Mouse (Mus musculus) heart, embryonic 14.5 days (tissue): ENCODE data around the gene Shisa3. TPM values are rescaled to one million over a fixed set of nuclear protein-coding genes. Genes with fewer than 3 reads are reported as not detected.

Experiments
- ATAC-seq: fragments of 200-750 bp; cut with Nextera tagmentation; 2 replicates; pipeline ENCODE4 v1.8.0; 2017; ENCODE audit warnings: low read depth, moderate TSS enrichment; ENCODE audit not compliant: insufficient number of reproducible peaks, insufficient read depth, low FRiP score
- H3K27ac ChIP-seq, 2 experiments: fragments of 200-500 bp in 1 of 2; fragments of 300-500 bp in 1 of 2; sonication (generic) in 1 of 2; replicated peaks in 1 of 2; 2 replicates each; pipeline ENCODE4 v1.5.1; 2012 to 2014; ENCODE audit warnings: low read depth in 2 of 2, low read length in 2 of 2, control low read depth in 1 of 2, mild to moderate bottlenecking in 1 of 2, mixed read lengths in 1 of 2; ENCODE audit not compliant: control insufficient read depth in 1 of 2, insufficient read depth in 1 of 2
- H3K27me3 ChIP-seq: fragments of 300-500 bp; sonication (generic); 2 replicates; pipeline ENCODE4 v1.6.1; 2014; ENCODE audit warnings: mild to moderate bottlenecking, low read length, control low read depth; ENCODE audit not compliant: control insufficient read depth, insufficient read depth
- H3K36me3 ChIP-seq: fragments of 300-500 bp; sonication (generic); 2 replicates; pipeline ENCODE4 v1.6.1; 2014; ENCODE audit warnings: mild to moderate bottlenecking, control low read depth, low read length, mixed read lengths; ENCODE audit not compliant: control insufficient read depth, insufficient read depth
- H3K4me1 ChIP-seq, 2 experiments: fragments of 200-500 bp in 1 of 2; fragments of 300-500 bp in 1 of 2; sonication (generic) in 1 of 2; 2 replicates each; pipeline ENCODE4 v1.6.1; 2012 to 2014; ENCODE audit warnings: low read length in 2 of 2, control low read depth in 1 of 2, mixed read lengths in 1 of 2; ENCODE audit not compliant: control insufficient read depth in 2 of 2, insufficient read depth in 2 of 2
- H3K4me2 ChIP-seq: fragments of 300-500 bp; sonication (generic); 2 replicates; pipeline ENCODE4 v1.6.1; 2014; ENCODE audit warnings: mild to moderate bottlenecking, low read length
- H3K4me3 ChIP-seq, 2 experiments: fragments of 200-500 bp in 1 of 2; fragments of 300-500 bp in 1 of 2; sonication (generic) in 1 of 2; 2 replicates each; pipeline ENCODE4 v1.5.1; 2012 to 2014; ENCODE audit warnings: low read length in 2 of 2, mild to moderate bottlenecking in 2 of 2, control low read depth in 1 of 2, low read depth in 1 of 2, moderate library complexity in 1 of 2; ENCODE audit not compliant: control insufficient read depth in 1 of 2, insufficient read depth in 1 of 2
- H3K9ac ChIP-seq: fragments of 300-500 bp; sonication (generic); 2 replicates; pipeline ENCODE4 v1.6.1; 2014; ENCODE audit warnings: mild to moderate bottlenecking, low read length
- H3K9me3 ChIP-seq: fragments of 300-500 bp; sonication (generic); 2 replicates; pipeline ENCODE4 v1.6.1; 2016; ENCODE audit warnings: low read length, control low read depth; ENCODE audit not compliant: control insufficient read depth
- whole genome bisulfite sequencing: fragments of 180-500 bp; shearing (Covaris S2); extraction: QIAGEN DNeasy Blood & Tissue Kit; methylation state at CpG from one replicate; pipeline ENCODE4 v1.1.7; 2014; 5-methylcytosine and 5-hydroxymethylcytosine counted together
- polyA plus RNA-seq: library from polyadenylated mRNA; unstranded; fragments of >200 nt; fragmentation: Nextera tagmentation; extraction: Ambion mirVana; gene quantifications from 2 replicates; pipeline ENCODE4 v1.2.1, GENCODE M21; 2014

Shisa3 gene
- polyA plus RNA-seq, 1 experiment from 2014 or later: 1.4 TPM

DNA sequence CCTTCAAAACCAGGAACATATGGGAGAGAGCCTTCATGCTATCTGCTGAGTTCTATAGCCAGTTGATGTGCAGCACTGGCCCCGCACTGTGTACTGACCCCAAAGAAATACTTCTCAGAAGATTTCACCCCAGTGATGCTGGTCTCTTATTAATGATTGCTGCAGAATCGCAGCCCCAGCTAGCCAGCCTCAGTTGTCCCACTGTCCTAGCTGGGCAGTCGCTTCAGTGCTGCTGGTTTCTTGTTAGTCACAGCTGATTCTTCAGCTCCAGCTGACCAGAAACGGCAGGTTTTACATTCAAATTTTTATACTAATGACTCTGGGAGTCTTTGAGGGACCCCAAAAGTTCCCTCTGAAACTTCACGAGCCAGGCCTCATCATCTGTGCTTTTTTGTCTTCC is 42.3 kb downstream of the Shisa3 start:
- H3K36me3 ChIP-seq: no peaks in the 10 kb centered on the region
- no peak overlapping the region for H3K4me3 ChIP-seq
- 89% methylated on average over 5 of the region's 5 CpGs for WGBS
- no peak overlapping the region for H3K27ac ChIP-seq
- H3K9ac ChIP-seq: no peak overlapping the region
- no peaks in the 10 kb centered on the region for H3K9me3 ChIP-seq
- ATAC-seq: no peak
- H3K4me2 ChIP-seq: no peak overlapping the region
- H3K27me3 ChIP-seq: no peaks in the 10 kb centered on the region
- peaks cover 4% of the 10 kb centered on the region in 2 experiments; a peak in 3 of 4 replicates for H3K4me1 ChIP-seq

DNA sequence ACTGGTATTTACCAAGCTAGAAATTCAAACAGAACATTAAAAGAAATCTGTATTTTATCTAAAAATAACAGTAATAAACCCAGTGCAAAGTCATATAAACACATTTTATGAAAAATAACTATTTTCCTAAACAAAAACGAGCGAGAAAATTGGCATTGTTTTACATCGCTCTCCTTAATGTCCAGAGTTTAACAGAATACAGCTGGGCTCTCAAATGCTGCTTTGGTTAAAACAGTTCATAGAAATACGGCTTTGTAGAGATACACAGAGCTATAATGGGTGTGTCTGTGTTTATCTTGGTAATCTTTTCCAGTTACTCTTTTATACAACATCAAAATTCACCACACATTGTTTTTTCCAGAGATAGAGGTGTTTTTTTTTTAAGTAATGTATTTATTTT is 44.8 kb downstream of the Shisa3 start:
- no peak for ATAC-seq
- Histone ChIP-seq H3K36me3 (no peaks in the 10 kb centered on the region), H3K9ac (no peak overlapping the region), H3K27ac (no peak overlapping the region), H3K4me3 (no peak overlapping the region), H3K4me2 (no peak overlapping the region), H3K4me1 (peaks cover 6 to 7% of the 10 kb centered on the region in 2 experiments; a peak in 3 of 4 replicates), H3K27me3 (no peaks in the 10 kb centered on the region), H3K9me3 (no peaks in the 10 kb centered on the region)
- 88% methylated on average over 4 of the region's 4 CpGs for WGBS

DNA sequence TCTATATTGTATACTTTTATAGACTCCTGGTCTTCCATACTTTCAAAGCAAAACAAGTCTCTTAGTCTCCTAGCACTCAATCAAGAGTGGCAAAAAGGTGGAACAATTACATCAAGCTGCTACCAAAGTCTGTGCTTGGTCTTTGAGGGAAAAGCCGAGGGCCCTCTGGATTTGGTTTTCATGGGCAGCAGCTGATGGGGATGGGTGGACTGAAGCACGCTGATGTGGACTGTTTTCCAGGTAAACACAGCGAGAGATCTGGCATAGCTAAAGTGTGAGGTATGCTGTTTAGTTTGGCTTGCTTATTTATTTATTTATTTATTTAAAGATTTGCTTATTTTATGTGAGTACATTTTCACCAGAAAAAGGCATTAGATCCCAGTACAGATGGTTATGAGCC is 45.9 kb downstream of the Shisa3 start:
- WGBS: 91% methylated on average over 3 of the region's 3 CpGs
- H3K9ac ChIP-seq: no peak overlapping the region
- H3K9me3 ChIP-seq: no peaks in the 10 kb centered on the region

DNA sequence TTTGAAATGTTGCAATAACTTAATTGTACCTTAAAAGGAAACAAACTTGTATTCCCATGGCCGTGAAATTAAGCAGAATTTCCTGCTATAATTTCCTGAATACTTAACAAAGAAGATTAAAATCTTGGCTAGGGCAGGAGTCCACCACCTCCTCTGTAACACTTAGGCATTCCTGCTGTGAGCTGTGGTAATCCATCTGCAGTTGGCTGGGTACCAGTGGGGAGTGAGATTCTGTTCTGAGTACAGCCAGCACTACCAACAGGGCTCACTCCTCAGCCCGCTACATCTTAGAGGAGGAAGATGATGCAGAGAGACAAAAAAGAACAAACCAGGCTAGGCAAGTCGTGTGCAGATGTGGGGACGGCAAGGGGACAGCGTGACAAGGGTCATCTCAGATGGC is 46.9 kb downstream of the Shisa3 start:
- Histone ChIP-seq H3K4me3 (no peak overlapping the region), H3K4me1 (peaks cover 6 to 7% of the 10 kb centered on the region in 2 experiments; a peak in 3 of 4 replicates), H3K27ac (no peak overlapping the region), H3K36me3 (no peaks in the 10 kb centered on the region), H3K9ac (no peak overlapping the region), H3K27me3 (no peaks in the 10 kb centered on the region), H3K4me2 (no peak overlapping the region), H3K9me3 (no peaks in the 10 kb centered on the region)
- 52% methylated on average over 5 of the region's 5 CpGs for WGBS
- no peak for ATAC-seq

More for the DNA sequence above, 45.9 kb downstream of the Shisa3 start:
- H3K27ac ChIP-seq: no peak overlapping the region
- H3K36me3 ChIP-seq: no peaks in the 10 kb centered on the region
- H3K4me3 ChIP-seq: no peak overlapping the region
- no peaks in the 10 kb centered on the region for H3K27me3 ChIP-seq
- ATAC-seq: no peak
- peaks cover 6 to 7% of the 10 kb centered on the region in 2 experiments; a peak in 3 of 4 replicates for H3K4me1 ChIP-seq
- no peak overlapping the region for H3K4me2 ChIP-seq

DNA sequence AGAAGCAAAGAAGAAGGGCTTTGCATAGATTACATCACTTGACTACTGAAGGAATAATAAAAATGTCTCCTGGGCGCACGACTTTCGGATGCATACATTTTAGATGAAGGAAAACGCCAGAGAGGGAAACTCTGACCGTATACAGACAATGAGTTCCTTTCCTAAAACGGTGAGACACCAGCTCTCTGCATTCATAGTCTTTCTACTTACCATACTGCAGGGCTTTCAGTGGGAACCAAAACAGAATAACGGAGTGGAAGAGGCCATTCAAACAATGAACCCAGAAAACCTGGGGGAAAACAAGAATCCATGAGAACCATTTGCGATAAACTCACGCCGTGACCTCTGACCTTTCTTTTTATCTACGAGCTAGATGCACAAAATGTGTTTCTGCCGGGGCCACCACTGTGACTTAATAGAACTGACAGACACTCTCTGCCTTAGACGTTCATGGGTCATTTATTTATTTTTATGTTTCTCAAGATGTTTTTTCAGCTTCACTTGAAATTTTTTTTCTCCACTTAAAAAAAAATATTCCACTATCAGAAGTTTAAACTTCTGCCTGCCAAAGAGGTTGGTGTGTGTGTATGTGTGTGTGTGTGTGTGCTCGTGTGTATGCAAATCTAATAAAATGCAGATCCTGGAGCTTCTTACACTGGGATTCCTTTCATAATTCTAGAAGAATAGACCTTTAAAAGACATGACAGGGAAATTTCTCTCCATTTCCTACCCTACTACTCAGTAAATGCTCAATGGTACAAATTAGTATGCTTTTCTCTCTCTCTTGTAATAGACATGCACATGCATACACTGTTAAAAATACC is 48.2 kb downstream of the Shisa3 start:
- no peak for ATAC-seq
- Histone ChIP-seq H3K9me3 (no peaks in the 10 kb centered on the region), H3K36me3 (no peaks in the 10 kb centered on the region), H3K27ac (no peak overlapping the region), H3K9ac (no peak overlapping the region), H3K27me3 (no peaks in the 10 kb centered on the region), H3K4me2 (no peak overlapping the region), H3K4me3 (no peak overlapping the region), H3K4me1 (peaks cover 6 to 7% of the 10 kb centered on the region in 2 experiments; a peak in 3 of 4 replicates)
- 75% methylated on average over 14 of the region's 14 CpGs for WGBS

DNA sequence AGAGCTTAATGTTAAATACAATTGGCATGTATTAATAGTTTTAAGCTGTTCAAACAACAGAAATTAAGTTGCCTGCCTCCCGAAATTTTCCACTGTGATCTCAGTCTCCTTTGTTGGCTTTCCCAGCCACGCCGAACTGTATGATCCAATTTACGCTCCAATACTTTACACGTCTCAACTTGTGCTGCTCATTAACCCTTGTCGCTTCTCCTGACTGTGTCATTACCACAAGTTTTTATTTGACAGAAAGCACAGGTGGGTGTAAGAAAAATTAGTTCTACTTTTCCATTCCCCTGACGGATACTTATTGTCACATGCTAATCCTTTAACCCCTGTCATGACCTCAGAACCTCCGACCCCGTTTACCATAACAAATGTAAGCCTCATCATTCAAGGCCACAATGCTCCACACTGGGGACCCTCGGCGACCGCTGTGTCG is 49.2 kb downstream of the Shisa3 start:
- no peak overlapping the region for H3K4me2 ChIP-seq
- no peak overlapping the region for H3K9ac ChIP-seq
- no peak for ATAC-seq
- no peak overlapping the region for H3K4me3 ChIP-seq
- WGBS: 81% methylated on average over 13 of the region's 13 CpGs
- H3K4me1 ChIP-seq: peaks cover 6 to 11% of the 10 kb centered on the region in 2 experiments; a peak in 3 of 4 replicates
- no peak overlapping the region for H3K27ac ChIP-seq
- no peaks in the 10 kb centered on the region for H3K36me3 ChIP-seq
- no peaks in the 10 kb centered on the region for H3K9me3 ChIP-seq
- no peaks in the 10 kb centered on the region for H3K27me3 ChIP-seq

DNA sequence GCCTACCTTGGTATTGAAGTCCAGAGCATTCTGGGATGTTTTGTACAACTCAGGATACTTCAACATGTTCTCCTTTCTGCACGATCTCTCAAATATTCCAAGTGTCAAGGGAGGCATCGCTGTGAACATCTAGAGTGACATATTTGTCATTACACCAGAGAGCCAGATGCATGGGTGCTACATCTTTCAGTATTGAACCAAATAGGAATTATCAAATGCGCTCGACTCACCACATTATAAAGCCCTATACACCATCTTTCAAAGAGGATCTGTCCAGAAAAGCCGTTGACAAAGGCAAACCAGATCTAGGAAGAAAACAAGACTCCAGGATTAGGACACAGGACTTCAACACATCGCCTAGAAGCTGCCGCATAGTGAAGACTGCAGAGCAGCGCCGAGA is 52.2 kb downstream of the Shisa3 start:
- peaks cover 3 to 8% of the 10 kb centered on the region in 2 experiments; a peak in 2 of 4 replicates for H3K4me1 ChIP-seq
- no peaks in the 10 kb centered on the region for H3K36me3 ChIP-seq
- H3K27ac ChIP-seq: no peak overlapping the region
- H3K4me3 ChIP-seq: no peak overlapping the region
- H3K4me2 ChIP-seq: no peak overlapping the region
- H3K27me3 ChIP-seq: no peaks in the 10 kb centered on the region
- 91% methylated on average over 9 of the region's 9 CpGs for WGBS
- ATAC-seq: no peak
- no peak overlapping the region for H3K9ac ChIP-seq
- no peaks in the 10 kb centered on the region for H3K9me3 ChIP-seq
